Mouse (Mus musculus): Measurements from ENCODE around the gene Cd47. TPM values are rescaled to one million over a fixed set of nuclear protein-coding genes. Genes with fewer than 3 reads are reported as not detected.

The Cd47 gene
- polyA plus RNA-seq, 1 experiment from 2014 or later: 133 TPM

DNA sequence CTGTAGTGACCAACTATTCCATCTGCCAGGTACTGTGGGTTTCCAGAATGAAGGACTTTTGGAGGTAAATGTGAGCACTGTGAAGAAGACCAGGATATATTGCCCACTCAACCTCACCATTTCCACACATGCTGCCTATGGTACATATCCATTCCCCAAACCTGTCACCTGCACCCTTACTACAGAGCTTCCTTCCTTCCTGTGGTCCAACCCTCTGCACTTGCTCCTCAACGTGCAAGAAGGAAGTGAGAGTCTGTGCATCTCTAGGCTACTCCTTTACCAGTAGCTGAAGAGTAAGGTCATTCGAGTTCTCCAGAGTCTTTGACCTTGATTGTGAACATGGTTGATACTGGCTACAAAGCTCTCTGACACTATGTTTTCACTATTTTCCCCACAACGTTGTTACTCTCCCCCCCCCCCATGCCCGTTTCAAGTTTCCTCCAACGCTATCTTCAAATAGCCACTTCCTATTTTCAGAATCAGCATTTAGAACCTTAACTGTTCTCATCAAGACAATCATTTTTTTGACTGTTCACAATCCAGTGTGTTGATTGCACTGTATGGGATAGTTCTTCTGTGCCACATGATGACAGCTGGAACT lies 18.7 kb upstream of the Cd47 start:
- Histone ChIP-seq H3K9ac (replicated peaks; ENCODE audit: low read length) (no peak overlapping the region), H3K4me3 (replicated peaks; ENCODE audit: low read depth, low read length) (no peak overlapping the region), H3K27ac (replicated peaks; ENCODE audit: low read depth, low read length) (no peak overlapping the region), H3K27me3 (ENCODE audit: control insufficient read depth, insufficient read depth, low read length) (no peaks in the 10 kb centered on the region), H3K4me2 (ENCODE audit: low read length) (no peak overlapping the region), H3K4me1 (ENCODE audit: control insufficient read depth, insufficient read depth, low read length) (no peaks in the 10 kb centered on the region), H3K9me3 (ENCODE audit: control insufficient read depth, low read length) (no peaks in the 10 kb centered on the region), H3K36me3 (ENCODE audit: control insufficient read depth, insufficient read depth, low read length) (no peaks in the 10 kb centered on the region)
- ATAC-seq (ENCODE audit: low FRiP score, low TSS enrichment) (no peak), DNase-seq (no peak)
- 92% methylated on average over 5 of the region's 5 CpGs for WGBS

- DNase-seq: no peak
- Histone ChIP-seq H3K36me3 (ENCODE audit: control insufficient read depth, insufficient read depth, low read length) (no peaks in the 10 kb centered on the region), H3K9me3 (ENCODE audit: control insufficient read depth, low read length) (no peaks in the 10 kb centered on the region), H3K9ac (replicated peaks; ENCODE audit: low read length) (no peak overlapping the region), H3K4me2 (ENCODE audit: low read length) (no peak overlapping the region), H3K27me3 (ENCODE audit: control insufficient read depth, insufficient read depth, low read length) (no peaks in the 10 kb centered on the region), H3K4me1 (ENCODE audit: control insufficient read depth, insufficient read depth, low read length) (no peaks in the 10 kb centered on the region), H3K4me3 (replicated peaks; ENCODE audit: low read depth, low read length) (no peak overlapping the region), H3K27ac (replicated peaks; ENCODE audit: low read depth, low read length) (no peak overlapping the region)
- ATAC-seq (ENCODE audit: low FRiP score, low TSS enrichment): no peak
These were observed 17.0 kb upstream of the Cd47 start for GRCm38 (mm10) chr16:49783369-49783768.

DNA sequence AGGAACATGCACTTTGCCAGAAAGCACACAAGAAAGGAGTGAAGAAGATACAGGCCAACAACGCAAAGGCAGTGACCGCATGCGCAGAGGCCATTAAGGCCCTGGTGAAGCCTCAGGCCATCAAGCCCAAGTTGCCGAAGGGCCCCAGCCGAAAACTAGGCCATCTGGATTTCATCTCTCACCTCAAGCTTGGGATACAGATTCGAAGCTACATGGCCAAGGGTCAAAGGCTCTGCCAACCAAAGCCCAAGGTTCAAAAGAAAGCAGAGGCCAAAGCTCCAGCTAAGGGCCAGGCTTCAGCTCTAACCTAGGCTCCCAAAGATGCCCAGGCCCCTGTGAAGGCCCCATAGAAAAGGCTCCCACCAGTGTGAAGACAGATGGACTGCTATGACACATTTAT lies 14.2 kb upstream of the Cd47 start:
- no peaks in the 10 kb centered on the region for H3K27me3 ChIP-seq (ENCODE audit: control insufficient read depth, insufficient read depth, low read length)
- DNase-seq: no peak
- ATAC-seq (ENCODE audit: low FRiP score, low TSS enrichment): no peak
- no peak overlapping the region for H3K4me3 ChIP-seq (replicated peaks; ENCODE audit: low read depth, low read length)
- no peak overlapping the region for H3K27ac ChIP-seq (replicated peaks; ENCODE audit: low read depth, low read length)
- H3K9ac ChIP-seq (replicated peaks; ENCODE audit: low read length): no peak overlapping the region
- no peaks in the 10 kb centered on the region for H3K4me1 ChIP-seq (ENCODE audit: control insufficient read depth, insufficient read depth, low read length)
- H3K36me3 ChIP-seq (ENCODE audit: control insufficient read depth, insufficient read depth, low read length): no peaks in the 10 kb centered on the region
- H3K9me3 ChIP-seq (ENCODE audit: control insufficient read depth, low read length): no peaks in the 10 kb centered on the region
- H3K4me2 ChIP-seq (ENCODE audit: low read length): no peak overlapping the region
- WGBS: 92% methylated on average over 6 of the region's 6 CpGs

DNA sequence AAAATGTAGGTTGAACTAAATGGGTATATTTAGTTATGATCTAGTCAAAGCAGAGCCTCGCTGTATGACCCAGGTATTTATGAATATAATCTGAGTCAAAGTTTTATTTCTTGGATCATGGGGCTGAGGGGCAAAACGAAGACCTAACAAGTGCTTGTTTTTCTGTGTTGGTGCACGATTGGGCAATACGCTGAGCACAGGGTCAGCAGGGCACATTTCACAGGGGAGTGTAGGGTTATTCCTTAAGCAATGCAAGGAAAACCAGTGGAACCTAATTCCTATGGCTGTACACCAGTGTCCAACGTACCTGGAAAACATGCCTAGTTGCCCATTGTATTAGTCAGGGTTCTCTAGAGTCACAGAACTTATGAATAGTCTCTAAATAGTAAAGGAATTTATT lies 12.6 kb upstream of the Cd47 start:
- no peaks in the 10 kb centered on the region for H3K27me3 ChIP-seq (ENCODE audit: control insufficient read depth, insufficient read depth, low read length)
- H3K4me3 ChIP-seq (replicated peaks; ENCODE audit: low read depth, low read length): no peak overlapping the region
- no peaks in the 10 kb centered on the region for H3K9me3 ChIP-seq (ENCODE audit: control insufficient read depth, low read length)
- WGBS: 89% methylated on average over 5 of the region's 5 CpGs
- no peak overlapping the region for H3K27ac ChIP-seq (replicated peaks; ENCODE audit: low read depth, low read length)
- H3K9ac ChIP-seq (replicated peaks; ENCODE audit: low read length): no peak overlapping the region
- H3K36me3 ChIP-seq (ENCODE audit: control insufficient read depth, insufficient read depth, low read length): no peaks in the 10 kb centered on the region
- H3K4me2 ChIP-seq (ENCODE audit: low read length): no peak overlapping the region
- H3K4me1 ChIP-seq (ENCODE audit: control insufficient read depth, insufficient read depth, low read length): no peaks in the 10 kb centered on the region
- ATAC-seq (ENCODE audit: low FRiP score, low TSS enrichment) (no peak), DNase-seq (no peak)

DNA sequence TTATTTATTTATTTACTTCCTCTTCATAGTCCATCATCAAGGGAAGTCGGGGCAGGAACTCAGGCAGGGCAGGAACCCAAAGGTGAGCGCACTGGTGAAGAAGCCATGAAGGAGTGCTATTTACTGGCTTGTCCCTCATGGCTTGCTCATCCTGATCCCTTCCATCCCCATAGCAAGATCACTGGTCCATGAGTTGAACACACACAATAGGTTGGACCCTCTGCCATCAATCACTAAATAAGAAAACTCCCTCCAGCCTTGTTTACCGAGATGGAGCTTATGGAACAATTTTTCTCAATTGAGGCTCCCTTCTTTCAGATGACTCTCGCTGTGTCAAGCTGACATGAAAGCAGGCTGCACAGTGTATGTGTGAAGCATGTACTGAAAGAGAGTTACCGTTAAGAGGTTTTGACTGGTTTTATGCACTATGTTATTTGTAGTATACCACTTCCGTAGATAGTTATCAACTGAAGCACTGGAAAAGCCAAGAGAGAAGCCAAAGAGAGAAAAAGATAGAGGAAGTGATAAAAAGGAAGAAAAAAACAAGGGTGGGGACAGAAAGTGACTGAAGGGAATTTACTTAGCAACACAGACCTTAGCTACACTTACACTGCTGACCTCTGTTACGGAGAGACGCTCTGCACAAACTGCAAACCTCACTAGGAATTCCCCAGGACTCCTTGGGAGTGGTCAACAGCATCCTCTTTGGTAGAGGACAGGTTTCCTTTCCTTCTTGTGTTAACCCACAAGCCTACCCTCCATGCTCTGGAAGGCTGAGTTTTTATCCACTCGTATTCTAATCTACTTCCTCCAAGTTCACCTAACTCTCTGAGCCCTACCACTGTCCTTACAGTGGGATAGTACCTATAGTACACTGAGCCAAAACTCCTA lies 9.5 kb upstream of the Cd47 start:
- Histone ChIP-seq H3K4me3 (replicated peaks; ENCODE audit: low read depth, low read length) (no peak overlapping the region), H3K9me3 (ENCODE audit: control insufficient read depth, low read length) (no peaks in the 10 kb centered on the region), H3K4me1 (ENCODE audit: control insufficient read depth, insufficient read depth, low read length) (no peaks in the 10 kb centered on the region), H3K36me3 (ENCODE audit: control insufficient read depth, insufficient read depth, low read length) (no peaks in the 10 kb centered on the region), H3K27ac (replicated peaks; ENCODE audit: low read depth, low read length) (no peak overlapping the region), H3K4me2 (ENCODE audit: low read length) (no peak overlapping the region), H3K27me3 (ENCODE audit: control insufficient read depth, insufficient read depth, low read length) (no peaks in the 10 kb centered on the region), H3K9ac (replicated peaks; ENCODE audit: low read length) (no peak overlapping the region)
- ATAC-seq (ENCODE audit: low FRiP score, low TSS enrichment) (no peak), DNase-seq (no peak)
- 80% methylated on average over 9 of the region's 9 CpGs for WGBS

- Histone ChIP-seq H3K9me3 (ENCODE audit: control insufficient read depth, low read length) (no peaks in the 10 kb centered on the region), H3K4me3 (replicated peaks; ENCODE audit: low read depth, low read length) (no peak overlapping the region), H3K27me3 (ENCODE audit: control insufficient read depth, insufficient read depth, low read length) (no peaks in the 10 kb centered on the region), H3K36me3 (ENCODE audit: control insufficient read depth, insufficient read depth, low read length) (no peaks in the 10 kb centered on the region), H3K9ac (replicated peaks; ENCODE audit: low read length) (no peak overlapping the region), H3K4me2 (ENCODE audit: low read length) (no peak overlapping the region), H3K27ac (replicated peaks; ENCODE audit: low read depth, low read length) (no peak overlapping the region), H3K4me1 (ENCODE audit: control insufficient read depth, insufficient read depth, low read length) (no peaks in the 10 kb centered on the region)
- 88% methylated on average over 9 of the region's 9 CpGs for WGBS
- DNase-seq (no peak), ATAC-seq (ENCODE audit: low FRiP score, low TSS enrichment) (no peak)
These were observed 7.9 kb upstream of the Cd47 start for GRCm38 (mm10) chr16:49792446-49792878.

DNA sequence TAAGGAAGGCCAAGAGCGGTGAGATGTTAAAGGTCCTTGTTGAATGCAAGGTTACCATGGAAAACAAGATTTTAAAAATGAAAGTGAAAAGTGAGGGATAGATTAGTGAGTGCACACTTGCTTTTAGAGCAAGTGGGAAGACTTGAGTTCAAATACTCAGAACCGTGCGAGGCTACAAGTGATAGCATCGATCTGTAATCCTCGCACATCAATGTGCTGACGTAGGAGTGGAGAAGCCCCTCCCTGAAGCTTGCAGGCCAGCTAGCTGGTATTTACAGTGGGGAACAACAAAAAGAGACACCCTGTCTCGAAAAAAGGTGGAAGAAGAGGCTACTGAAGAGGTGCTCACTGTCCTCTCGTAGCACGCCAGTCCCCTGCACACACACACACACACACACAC lies 6.7 kb upstream of the Cd47 start:
- Histone ChIP-seq H3K4me3 (replicated peaks; ENCODE audit: low read depth, low read length) (no peak overlapping the region), H3K4me2 (ENCODE audit: low read length) (no peak overlapping the region), H3K27ac (replicated peaks; ENCODE audit: low read depth, low read length) (no peak overlapping the region), H3K27me3 (ENCODE audit: control insufficient read depth, insufficient read depth, low read length) (no peaks in the 10 kb centered on the region), H3K4me1 (ENCODE audit: control insufficient read depth, insufficient read depth, low read length) (no peaks in the 10 kb centered on the region), H3K9ac (replicated peaks; ENCODE audit: low read length) (no peak overlapping the region), H3K36me3 (ENCODE audit: control insufficient read depth, insufficient read depth, low read length) (no peaks in the 10 kb centered on the region), H3K9me3 (ENCODE audit: control insufficient read depth, low read length) (no peaks in the 10 kb centered on the region)
- DNase-seq (no peak), ATAC-seq (ENCODE audit: low FRiP score, low TSS enrichment) (no peak)
- WGBS: 90% methylated on average over 9 of the region's 9 CpGs

DNA sequence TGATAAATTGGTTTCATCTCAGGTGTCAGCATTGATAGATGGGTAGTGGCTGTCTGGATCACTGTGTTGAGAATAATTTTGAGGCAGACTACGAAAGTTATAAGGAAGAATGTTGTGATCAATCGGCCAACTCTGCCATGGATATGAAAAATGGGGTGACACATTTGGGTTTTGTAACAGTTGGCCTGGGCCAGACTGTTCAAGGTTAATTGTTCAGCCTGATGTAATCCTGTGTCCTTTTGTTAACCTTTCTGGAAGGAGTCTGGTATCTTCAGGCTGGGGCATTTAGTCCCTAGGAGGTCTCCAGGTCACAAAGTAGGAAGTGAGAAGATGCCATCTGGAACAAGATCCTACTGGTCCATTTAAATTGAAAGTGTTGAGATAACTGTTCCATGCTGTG lies 4.1 kb upstream of the Cd47 start:
- DNase-seq (no peak), ATAC-seq (ENCODE audit: low FRiP score, low TSS enrichment) (no peak)
- Histone ChIP-seq H3K4me1 (ENCODE audit: control insufficient read depth, insufficient read depth, low read length) (no peaks in the 10 kb centered on the region), H3K4me3 (replicated peaks; ENCODE audit: low read depth, low read length) (no peak overlapping the region), H3K27me3 (ENCODE audit: control insufficient read depth, insufficient read depth, low read length) (no peaks in the 10 kb centered on the region), H3K4me2 (ENCODE audit: low read length) (no peak overlapping the region), H3K36me3 (ENCODE audit: control insufficient read depth, insufficient read depth, low read length) (no peaks in the 10 kb centered on the region), H3K9me3 (ENCODE audit: control insufficient read depth, low read length) (no peaks in the 10 kb centered on the region), H3K9ac (replicated peaks; ENCODE audit: low read length) (no peak overlapping the region), H3K27ac (replicated peaks; ENCODE audit: low read depth, low read length) (no peak overlapping the region)
- 86% methylated on average over 2 of the region's 2 CpGs for WGBS

GRCm38 (mm10) chr16:49796954-49797353 lies 3.4 kb upstream of the Cd47 start:
- 96% methylated on average over 2 of the region's 2 CpGs for WGBS
- no peak overlapping the region for H3K27ac ChIP-seq (replicated peaks; ENCODE audit: low read depth, low read length)
- DNase-seq (no peak), ATAC-seq (ENCODE audit: low FRiP score, low TSS enrichment) (no peak)
- H3K4me2 ChIP-seq (ENCODE audit: low read length): no peak overlapping the region
- no peak overlapping the region for H3K4me3 ChIP-seq (replicated peaks; ENCODE audit: low read depth, low read length)
- H3K9ac ChIP-seq (replicated peaks; ENCODE audit: low read length): no peak overlapping the region
- no peaks in the 10 kb centered on the region for H3K4me1 ChIP-seq (ENCODE audit: control insufficient read depth, insufficient read depth, low read length)
- no peaks in the 10 kb centered on the region for H3K9me3 ChIP-seq (ENCODE audit: control insufficient read depth, low read length)
- no peaks in the 10 kb centered on the region for H3K27me3 ChIP-seq (ENCODE audit: control insufficient read depth, insufficient read depth, low read length)
- H3K36me3 ChIP-seq (ENCODE audit: control insufficient read depth, insufficient read depth, low read length): no peaks in the 10 kb centered on the region

Data from midbrain, embryonic 14.5 days (tissue).